Comparison of ENCODE assay signal across 8 mouse cellular contexts in the genomic region with DNA sequence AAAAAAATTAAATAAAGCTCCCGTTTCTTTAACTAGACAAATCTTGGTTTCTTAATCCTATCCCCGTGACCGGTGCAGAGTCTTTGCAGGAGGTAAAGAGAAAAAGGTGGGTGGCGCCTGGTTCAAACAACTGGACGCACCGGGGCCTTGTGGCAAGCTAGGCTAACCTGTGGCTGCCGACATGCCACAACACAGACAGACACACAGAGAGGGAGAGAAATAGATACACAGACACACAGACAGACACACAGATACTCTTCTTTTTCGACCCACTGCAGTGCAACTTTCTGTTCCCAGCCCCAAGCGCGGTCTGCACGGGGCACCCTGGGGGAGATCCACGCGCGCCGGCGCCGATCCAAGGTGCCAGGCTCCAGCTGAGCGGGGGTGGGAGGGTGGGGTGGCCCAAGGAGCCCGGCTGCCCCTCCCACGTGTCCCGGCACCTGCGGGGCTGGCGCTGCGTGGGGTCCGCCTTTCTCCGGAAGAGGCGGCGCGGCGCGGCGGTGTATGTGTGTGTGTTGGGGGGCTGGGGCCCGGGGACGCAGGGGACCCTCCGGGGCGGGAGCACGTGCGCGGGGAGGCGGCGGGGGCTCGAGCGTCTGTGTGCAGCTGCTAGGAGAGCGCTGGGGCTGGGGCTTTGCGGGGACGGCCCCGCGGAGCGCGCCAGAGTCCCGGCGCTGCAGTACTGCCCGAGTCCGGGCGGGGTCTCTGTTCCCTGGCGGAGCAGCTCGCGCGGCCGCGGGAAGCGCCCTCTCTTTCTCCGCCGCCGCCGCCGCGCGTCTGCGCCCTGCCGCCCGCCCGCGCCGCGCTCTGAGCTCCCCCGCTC. TPM values are rescaled to one million over a fixed set of nuclear protein-coding genes. Genes with fewer than 3 reads are reported as not detected.
DNase-seq lines count a peak whose midpoint lies in the region; ATAC-seq and TF ChIP-seq lines count a peak whose summit lies in the region.

A gene (plus strand): TSS at position 756 of the 823 bp plus-strand sequence.

- in situ Hi-C loops in CH12.LX (cut with MboI; ENCODE audit: low pct_ligation_motif_present, low pct_unique_long_range_greater_than_20kb, low sequenced_read_pairs) = no loop called here

- peak; percentile 72 for DNase-seq in CH12.LX (ENCODE audit: extremely low read depth)
- DNase-seq in c-Kit-positive CD71-positive TER-119-positive erythroid progenitor cells, embryonic 14.5 days (ENCODE audit: low spot score) = peak; percentile 64
- DNase-seq in heart, postnatal 0 days (ENCODE audit: low spot score) = peak; percentile 89
- peak; percentile 93 to 94 for DNase-seq in kidney, postnatal 4 days
- peak; percentile 83 to 84 for DNase-seq in lung, adult 18-20 months
- DNase-seq in testis, postnatal 10 days (ENCODE audit: low spot score) = peak; percentile 95

- peak; percentile 91 for ATAC-seq in forebrain, embryonic 13.5 days
- ATAC-seq in heart, postnatal 0 days (ENCODE audit: insufficient read depth, low read depth) = peak; percentile 87
- ATAC-seq in neural tube, embryonic 14.5 days (ENCODE audit: low read depth) = peak; percentile 88

- TF ChIP-seq RAD21 in CH12.LX (IDR thresholded peaks at IDR 0.05; ENCODE audit: low read depth, low read length) = peak; percentile 41

- dilution Hi-C loops in CH12.LX (cut with MboI; ENCODE audit: extremely low pct_ligation_motif_present, extremely low pct_unique_long_range_greater_than_20kb, low sequenced_read_pairs) = no loop called here

- peak within 1 kb of the TSS; percentile 95 for H3K9ac ChIP-seq in CH12.LX (ENCODE audit: insufficient read depth, low read depth)
- peak within 1 kb of the TSS; percentile 90 for H3K9ac ChIP-seq in forebrain, embryonic 13.5 days
- H3K9ac ChIP-seq in heart, postnatal 0 days (replicated peaks; ENCODE audit: low read depth, low read length) = peak within 1 kb of the TSS; percentile 97
- H3K9ac ChIP-seq in neural tube, embryonic 14.5 days (replicated peaks; ENCODE audit: low read depth, low read length) = peak within 1 kb of the TSS; percentile 92

- H3K27me3 ChIP-seq in CH12.LX (replicated peaks) = no peaks in the 10 kb centered on the region
- H3K27me3 ChIP-seq in forebrain, embryonic 13.5 days = no peaks in the 10 kb centered on the region
- H3K27me3 ChIP-seq in heart, postnatal 0 days (ENCODE audit: control insufficient read depth, insufficient read depth, low read length) = no peaks in the 10 kb centered on the region
- no peaks in the 10 kb centered on the region for H3K27me3 ChIP-seq in neural tube, embryonic 14.5 days (ENCODE audit: control insufficient read depth, insufficient read depth, low read length)

- H3K9me3 ChIP-seq in CH12.LX (replicated peaks; ENCODE audit: low read length) = peaks cover 4% of the 10 kb centered on the region
- no peaks in the 10 kb centered on the region for H3K9me3 ChIP-seq in forebrain, embryonic 13.5 days (replicated peaks)
- no peaks in the 10 kb centered on the region for H3K9me3 ChIP-seq in heart, postnatal 0 days (replicated peaks; ENCODE audit: control insufficient read depth, low read length)
- H3K9me3 ChIP-seq in neural tube, embryonic 14.5 days (ENCODE audit: control insufficient read depth, low read length) = no peaks in the 10 kb centered on the region

- peak in 1 of 2 experiments; percentile 74; a peak in 2 of 4 replicates for TF ChIP-seq CTCF in CH12.LX (conservative IDR thresholded peaks at IDR 0.05 in 1 of 2, IDR thresholded peaks at IDR 0.05 in 1 of 2; ENCODE audit: low read depth in 2 of 2, low read length in 2 of 2)
- peak; percentile 58 for TF ChIP-seq CTCF in heart, postnatal 0 days (IDR thresholded peaks at IDR 0.05; ENCODE audit: low read depth)

- WGBS in forebrain, embryonic 13.5 days = 0% methylated on average over 36 of the region's 77 CpGs
- WGBS in heart, postnatal 0 days = under 1% methylated on average over 53 of the region's 77 CpGs
- under 1% methylated on average over 46 of the region's 77 CpGs for WGBS in neural tube, embryonic 14.5 days

- peak within 1 kb of the TSS; percentile 96 for H3K4me2 ChIP-seq in CH12.LX (ENCODE audit: insufficient read depth, low read depth, poor library complexity, severe bottlenecking)
- H3K4me2 ChIP-seq in forebrain, embryonic 13.5 days = peak within 1 kb of the TSS; percentile 86
- H3K4me2 ChIP-seq in heart, postnatal 0 days (ENCODE audit: low read depth, low read length) = peak within 1 kb of the TSS; percentile 97
- peak within 1 kb of the TSS; percentile 84 for H3K4me2 ChIP-seq in neural tube, embryonic 14.5 days (ENCODE audit: low read depth, low read length)

- TF ChIP-seq POLR2A in CH12.LX (IDR thresholded peaks at IDR 0.05; ENCODE audit: low read depth, low read length) = peak; percentile 53

- H3K36me3 ChIP-seq in CH12.LX (replicated peaks in 1 of 2; ENCODE audit: control insufficient read depth in 1 of 2, insufficient read depth in 1 of 2, low read length in 1 of 2) = peaks cover 3 to 24% of the 10 kb centered on the region in 2 experiments
- no peaks in the 10 kb centered on the region; the same call in 1 of the 2 replicates for H3K36me3 ChIP-seq in forebrain, embryonic 13.5 days (ENCODE audit: poor library complexity, severe bottlenecking)
- H3K36me3 ChIP-seq in heart, postnatal 0 days (replicated peaks; ENCODE audit: control insufficient read depth, insufficient read depth, low read length) = no peaks in the 10 kb centered on the region
- H3K36me3 ChIP-seq in neural tube, embryonic 14.5 days (ENCODE audit: control insufficient read depth, insufficient read depth, low read length) = no peaks in the 10 kb centered on the region

- H3K4me3 ChIP-seq in CH12.LX (replicated peaks in 1 of 3; ENCODE audit: low read depth in 2 of 3, low read length in 2 of 3, poor library complexity in 1 of 3) = peak within 1 kb of the TSS; percentile 89 to 100 (median 91)
- H3K4me3 ChIP-seq in forebrain, embryonic 13.5 days = peak within 1 kb of the TSS; percentile 94
- peak within 1 kb of the TSS; percentile 92 for H3K4me3 ChIP-seq in heart, postnatal 0 days (ENCODE audit: low read depth, low read length)
- H3K4me3 ChIP-seq in neural tube, embryonic 14.5 days (ENCODE audit: low read depth, low read length) = peak within 1 kb of the TSS; percentile 88

- peaks cover 11 to 23% of the 10 kb centered on the region in 2 experiments for H3K4me1 ChIP-seq in CH12.LX (ENCODE audit: control insufficient read depth in 1 of 2, insufficient read depth in 2 of 2)
- H3K4me1 ChIP-seq in forebrain, embryonic 13.5 days = peaks cover 38% of the 10 kb centered on the region
- H3K4me1 ChIP-seq in heart, postnatal 0 days (ENCODE audit: control insufficient read depth, insufficient read depth) = peaks cover 26% of the 10 kb centered on the region
- peaks cover 15% of the 10 kb centered on the region for H3K4me1 ChIP-seq in neural tube, embryonic 14.5 days (ENCODE audit: control insufficient read depth, insufficient read depth, low read length)

- no peak for TF ChIP-seq EP300 in CH12.LX (IDR thresholded peaks at IDR 0.05; ENCODE audit: low read length)
- no peak for TF ChIP-seq EP300 in heart, postnatal 0 days (IDR thresholded peaks at IDR 0.05; ENCODE audit: low read depth)

- H3K79me2 ChIP-seq in CH12.LX (replicated peaks; ENCODE audit: control insufficient read depth, extremely low read depth, insufficient read depth, poor library complexity, severe bottlenecking) = peaks cover 41% of the 10 kb centered on the region

- H3K27ac ChIP-seq in CH12.LX (ENCODE audit: insufficient read depth, low read depth) = peak within 1 kb of the TSS; percentile 96
- peak within 1 kb of the TSS; percentile 76 for H3K27ac ChIP-seq in forebrain, embryonic 13.5 days
- peak within 1 kb of the TSS; percentile 93 for H3K27ac ChIP-seq in heart, postnatal 0 days (ENCODE audit: low read depth)
- H3K27ac ChIP-seq in neural tube, embryonic 14.5 days (ENCODE audit: low read depth, low read length) = peak within 1 kb of the TSS; percentile 80

TF ChIP-seq in CH12.LX, 34 proteins besides CTCF, POLR2A, EP300 and RAD21 (continues in another document):
- no peak for TF ChIP-seq CHD1 (IDR thresholded peaks at IDR 0.05; ENCODE audit: low read depth, low read length)
- TF ChIP-seq NELFE (IDR thresholded peaks at IDR 0.05; ENCODE audit: low read depth, low read length) = peak; percentile 51
- TF ChIP-seq SMC3 (IDR thresholded peaks at IDR 0.05; ENCODE audit: low read depth, low read length) = peak; percentile 60
- TF ChIP-seq PAX5 (IDR thresholded peaks at IDR 0.05; ENCODE audit: low read length) = no peak
- TF ChIP-seq ELF1 (IDR thresholded peaks at IDR 0.05; ENCODE audit: low read depth, low read length) = no peak
- peak; percentile 79; the same call in 1 of the 2 replicates for TF ChIP-seq TCF12 (IDR thresholded peaks at IDR 0.05; ENCODE audit: low read depth, low read length)
- peak; percentile 46; the same call in 1 of the 2 replicates for TF ChIP-seq SIN3A (IDR thresholded peaks at IDR 0.05; ENCODE audit: low read length)
- TF ChIP-seq TBP (conservative IDR thresholded peaks at IDR 0.05; ENCODE audit: low read depth, low read length) = no peak
- peak; percentile 28; the same call in 1 of the 2 replicates for TF ChIP-seq HCFC1 (IDR thresholded peaks at IDR 0.05; ENCODE audit: low read depth, low read length)
- peak; percentile 20; the same call in 1 of the 2 replicates for TF ChIP-seq MAX (IDR thresholded peaks at IDR 0.05; ENCODE audit: low read length)
- TF ChIP-seq ZNF384 (IDR thresholded peaks at IDR 0.05; ENCODE audit: low read depth, low read length) = peak; percentile 66
- TF ChIP-seq MXI1 (IDR thresholded peaks at IDR 0.05; ENCODE audit: low read depth, low read length) = peak; percentile 30; the same call in 1 of the 2 replicates
- no peak for TF ChIP-seq USF1 (IDR thresholded peaks at IDR 0.05; ENCODE audit: low read depth, low read length)
- no peak for TF ChIP-seq USF2 (conservative IDR thresholded peaks at IDR 0.05; ENCODE audit: low read depth, low read length)
- TF ChIP-seq MEF2A (IDR thresholded peaks at IDR 0.05; ENCODE audit: borderline replicate concordance, low read depth, low read length) = peak; percentile 38; the same call in 1 of the 2 replicates
- no peak for TF ChIP-seq JUND (conservative IDR thresholded peaks at IDR 0.05; ENCODE audit: low read depth, low read length)
- TF ChIP-seq ETS1 (conservative IDR thresholded peaks at IDR 0.05; ENCODE audit: low read depth, low read length) = no peak; the same call in 1 of the 2 replicates
- TF ChIP-seq ZMIZ1 (IDR thresholded peaks at IDR 0.05; ENCODE audit: low read depth, low read length) = no peak
- TF ChIP-seq CHD2 (IDR thresholded peaks at IDR 0.05; ENCODE audit: low read length) = no peak

RNA-seq across cellular contexts. Expression of the gene that starts here (rescaled TPM):
- total RNA-seq in CH12.LX (2012; rRNA removed) = 28.5 and 36.7 TPM in 2 replicates
- total RNA-seq in CH12.LX (2014; rRNA removed) = 17.1 and 19.7 TPM in 2 replicates
- polyA plus RNA-seq in CH12.LX (2012; ENCODE audit: insufficient read length, low read depth) = 33.0 and 33.5 TPM in 2 replicates
- polyA plus RNA-seq in forebrain, embryonic 13.5 days (2015; fragmentation: Nextera tagmentation; extraction: Ambion mirVana) = 15.9 and 17.1 TPM in 2 replicates
- 10.4 and 24.2 TPM in 2 replicates for total RNA-seq in heart, postnatal 0 days (2014; rRNA removed; ENCODE audit: low replicate concordance)
- 7.7 and 7.8 TPM in 2 replicates for polyA plus RNA-seq in heart, postnatal 0 days (2015; fragmentation: Nextera tagmentation; extraction: Ambion mirVana)
- 31.4 and 43.6 TPM in 2 replicates for polyA plus RNA-seq in neural tube, embryonic 14.5 days (2014; fragmentation: Nextera tagmentation; extraction: Ambion mirVana)

Comparison
In these comparisons a context has a peak if more than half of its experiments do, and no peak if none do; other contexts are left out.
1. Peak in every context shown above with its lines: DNase-seq, ATAC-seq, H3K4me3 ChIP-seq and H3K27ac ChIP-seq.